Mouse (Mus musculus) yolk sac, embryonic 10.5 days (tissue): ENCODE results near the gene Rsg1.

Source experiments
- DNase-seq: peaks from one replicate; pipeline ENCODE4 v3.0.0-alpha.2; 2017; ENCODE audit warnings: low spot score

Gene Rsg1

DNA sequence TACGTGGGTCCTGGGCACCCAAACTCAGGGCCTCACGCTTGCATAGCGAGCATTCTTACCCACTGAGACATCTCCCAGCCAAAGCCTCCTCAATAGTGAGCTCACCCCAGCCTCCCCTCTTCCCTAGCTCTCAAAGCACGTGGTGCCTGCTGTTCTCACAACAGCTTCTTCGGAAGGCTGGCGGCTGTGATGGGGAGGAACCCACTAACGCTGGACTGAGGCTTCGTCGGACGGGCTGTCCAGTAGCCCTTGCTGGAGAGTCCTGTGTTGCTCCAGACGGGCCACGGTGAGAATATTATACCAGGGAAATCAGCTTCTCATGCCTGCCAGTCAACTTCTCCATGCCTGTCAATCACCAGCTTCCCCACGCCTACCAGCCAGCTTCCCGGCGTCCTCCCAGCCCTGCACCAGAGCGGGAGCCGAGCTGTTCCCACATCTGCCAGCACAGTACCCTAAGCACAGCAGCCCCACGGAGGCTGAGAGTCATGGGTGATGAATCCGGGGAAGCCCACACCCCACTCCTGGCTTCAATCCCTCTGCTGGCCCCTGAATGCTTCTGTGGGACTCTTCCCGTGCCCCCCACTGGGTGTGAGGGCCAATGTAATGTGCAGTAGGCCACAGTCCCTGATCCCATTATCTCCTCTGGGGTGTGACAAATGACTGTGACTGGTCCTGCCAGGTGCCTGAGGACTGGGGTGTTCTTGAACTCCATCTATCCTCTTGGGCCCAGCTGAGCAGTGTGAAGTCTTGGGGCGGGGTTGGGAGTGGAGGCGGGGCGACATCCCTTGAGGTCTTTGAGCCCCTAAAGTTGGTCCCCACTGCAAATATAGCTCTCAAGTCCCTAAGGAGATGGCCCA is 61.0 kb downstream of the Rsg1 start:
- DNase-seq: no peak
